Mouse (Mus musculus): Measurements from ENCODE around the gene Cdk19. TPM values are rescaled to one million over a fixed set of nuclear protein-coding genes. Genes with fewer than 3 reads are reported as not detected.

Gene Cdk19
- polyA plus RNA-seq, 1 experiment, result 13.3 TPM

GRCm38 (mm10) chr10:40398842-40399241, 59.5 kb downstream of the Cdk19 start:
- Histone ChIP-seq H3K4me1 (ENCODE audit: control insufficient read depth, insufficient read depth, low read length) (no peaks in the 10 kb centered on the region), H3K27me3 (ENCODE audit: control insufficient read depth, insufficient read depth, low read length) (no peaks in the 10 kb centered on the region), H3K36me3 (ENCODE audit: control insufficient read depth, insufficient read depth, low read length) (no peaks in the 10 kb centered on the region; the same call in 1 of the 2 replicates), H3K4me3 (ENCODE audit: control insufficient read depth, low read depth, low read length) (no peak overlapping the region), H3K27ac (ENCODE audit: control insufficient read depth, insufficient read depth, low read depth, low read length) (no peak overlapping the region)
- TF ChIP-seq POLR2A (IDR thresholded peaks at IDR 0.05; ENCODE audit: control insufficient read depth, low read depth, low read length), result no peak
- TF ChIP-seq CTCF (IDR thresholded peaks at IDR 0.05; ENCODE audit: control insufficient read depth, insufficient read depth, insufficient replicate concordance, low read depth, low read length), result no peak

GRCm38 (mm10) chr10:40399328-40399727, 60.0 kb downstream of the Cdk19 start:
- TF ChIP-seq POLR2A (IDR thresholded peaks at IDR 0.05; ENCODE audit: control insufficient read depth, low read depth, low read length), result no peak
- TF ChIP-seq CTCF (IDR thresholded peaks at IDR 0.05; ENCODE audit: control insufficient read depth, insufficient read depth, insufficient replicate concordance, low read depth, low read length), result no peak
- H3K4me3 ChIP-seq (ENCODE audit: control insufficient read depth, low read depth, low read length), result no peak overlapping the region

GRCm38 (mm10) chr10:40400293-40400692, 60.9 kb downstream of the Cdk19 start:
- Histone ChIP-seq H3K4me3 (ENCODE audit: control insufficient read depth, low read depth, low read length) (no peak overlapping the region), H3K27me3 (ENCODE audit: control insufficient read depth, insufficient read depth, low read length) (no peaks in the 10 kb centered on the region), H3K4me1 (ENCODE audit: control insufficient read depth, insufficient read depth, low read length) (no peaks in the 10 kb centered on the region), H3K36me3 (ENCODE audit: control insufficient read depth, insufficient read depth, low read length) (no peaks in the 10 kb centered on the region; the same call in 1 of the 2 replicates), H3K27ac (ENCODE audit: control insufficient read depth, insufficient read depth, low read depth, low read length) (no peak overlapping the region)
- TF ChIP-seq POLR2A (IDR thresholded peaks at IDR 0.05; ENCODE audit: control insufficient read depth, low read depth, low read length) (no peak), CTCF (IDR thresholded peaks at IDR 0.05; ENCODE audit: control insufficient read depth, insufficient read depth, insufficient replicate concordance, low read depth, low read length) (no peak)

More at GRCm38 (mm10) chr10:40399328-40399727, 60.0 kb downstream of the Cdk19 start:
- no peaks in the 10 kb centered on the region for H3K4me1 ChIP-seq (ENCODE audit: control insufficient read depth, insufficient read depth, low read length)
- H3K27me3 ChIP-seq (ENCODE audit: control insufficient read depth, insufficient read depth, low read length), result no peaks in the 10 kb centered on the region
- H3K36me3 ChIP-seq (ENCODE audit: control insufficient read depth, insufficient read depth, low read length), result no peaks in the 10 kb centered on the region; the same call in 1 of the 2 replicates
- no peak overlapping the region for H3K27ac ChIP-seq (ENCODE audit: control insufficient read depth, insufficient read depth, low read depth, low read length)

- Histone ChIP-seq H3K36me3 (ENCODE audit: control insufficient read depth, insufficient read depth, low read length) (no peaks in the 10 kb centered on the region), H3K4me3 (ENCODE audit: control insufficient read depth, low read depth, low read length) (no peak overlapping the region), H3K27me3 (ENCODE audit: control insufficient read depth, insufficient read depth, low read length) (no peaks in the 10 kb centered on the region), H3K4me1 (ENCODE audit: control insufficient read depth, insufficient read depth, low read length) (no peaks in the 10 kb centered on the region), H3K27ac (ENCODE audit: control insufficient read depth, insufficient read depth, low read depth, low read length) (no peak overlapping the region)
- TF ChIP-seq CTCF (IDR thresholded peaks at IDR 0.05; ENCODE audit: control insufficient read depth, insufficient read depth, insufficient replicate concordance, low read depth, low read length), result no peak
- no peak for TF ChIP-seq POLR2A (IDR thresholded peaks at IDR 0.05; ENCODE audit: control insufficient read depth, low read depth, low read length)
Measured at GRCm38 (mm10) chr10:40406655-40407054, 67.3 kb downstream of the Cdk19 start.

GRCm38 (mm10) chr10:40409336-40409735, 70.0 kb downstream of the Cdk19 start:
- TF ChIP-seq POLR2A (IDR thresholded peaks at IDR 0.05; ENCODE audit: control insufficient read depth, low read depth, low read length), result no peak
- no peak for TF ChIP-seq CTCF (IDR thresholded peaks at IDR 0.05; ENCODE audit: control insufficient read depth, insufficient read depth, insufficient replicate concordance, low read depth, low read length)
- Histone ChIP-seq H3K27me3 (ENCODE audit: control insufficient read depth, insufficient read depth, low read length) (no peaks in the 10 kb centered on the region), H3K27ac (ENCODE audit: control insufficient read depth, insufficient read depth, low read depth, low read length) (no peak overlapping the region), H3K36me3 (ENCODE audit: control insufficient read depth, insufficient read depth, low read length) (no peaks in the 10 kb centered on the region), H3K4me1 (ENCODE audit: control insufficient read depth, insufficient read depth, low read length) (no peaks in the 10 kb centered on the region), H3K4me3 (ENCODE audit: control insufficient read depth, low read depth, low read length) (no peak overlapping the region)

- no peak overlapping the region for H3K27ac ChIP-seq (ENCODE audit: control insufficient read depth, insufficient read depth, low read depth, low read length)
- no peak overlapping the region for H3K4me3 ChIP-seq (ENCODE audit: control insufficient read depth, low read depth, low read length)
- H3K4me1 ChIP-seq (ENCODE audit: control insufficient read depth, insufficient read depth, low read length), result no peaks in the 10 kb centered on the region
- H3K36me3 ChIP-seq (ENCODE audit: control insufficient read depth, insufficient read depth, low read length), result no peaks in the 10 kb centered on the region
- no peaks in the 10 kb centered on the region for H3K27me3 ChIP-seq (ENCODE audit: control insufficient read depth, insufficient read depth, low read length)
- TF ChIP-seq CTCF (IDR thresholded peaks at IDR 0.05; ENCODE audit: control insufficient read depth, insufficient read depth, insufficient replicate concordance, low read depth, low read length), result no peak
- TF ChIP-seq POLR2A (IDR thresholded peaks at IDR 0.05; ENCODE audit: control insufficient read depth, low read depth, low read length), result no peak
Measured at GRCm38 (mm10) chr10:40411370-40411769, 72.0 kb downstream of the Cdk19 start.

GRCm38 (mm10) chr10:40416944-40417343, 77.6 kb downstream of the Cdk19 start:
- Histone ChIP-seq H3K4me3 (ENCODE audit: control insufficient read depth, low read depth, low read length) (no peak overlapping the region), H3K27ac (ENCODE audit: control insufficient read depth, insufficient read depth, low read depth, low read length) (no peak overlapping the region), H3K4me1 (ENCODE audit: control insufficient read depth, insufficient read depth, low read length) (no peaks in the 10 kb centered on the region), H3K27me3 (ENCODE audit: control insufficient read depth, insufficient read depth, low read length) (no peaks in the 10 kb centered on the region), H3K36me3 (ENCODE audit: control insufficient read depth, insufficient read depth, low read length) (no peaks in the 10 kb centered on the region)
- TF ChIP-seq POLR2A (IDR thresholded peaks at IDR 0.05; ENCODE audit: control insufficient read depth, low read depth, low read length), result no peak
- TF ChIP-seq CTCF (IDR thresholded peaks at IDR 0.05; ENCODE audit: control insufficient read depth, insufficient read depth, insufficient replicate concordance, low read depth, low read length), result no peak

GRCm38 (mm10) chr10:40419841-40420240, 80.5 kb downstream of the Cdk19 start:
- no peak for TF ChIP-seq CTCF (IDR thresholded peaks at IDR 0.05; ENCODE audit: control insufficient read depth, insufficient read depth, insufficient replicate concordance, low read depth, low read length)
- no peak for TF ChIP-seq POLR2A (IDR thresholded peaks at IDR 0.05; ENCODE audit: control insufficient read depth, low read depth, low read length)
- Histone ChIP-seq H3K27ac (ENCODE audit: control insufficient read depth, insufficient read depth, low read depth, low read length) (no peak overlapping the region), H3K4me3 (ENCODE audit: control insufficient read depth, low read depth, low read length) (no peak overlapping the region), H3K27me3 (ENCODE audit: control insufficient read depth, insufficient read depth, low read length) (no peaks in the 10 kb centered on the region), H3K36me3 (ENCODE audit: control insufficient read depth, insufficient read depth, low read length) (no peaks in the 10 kb centered on the region), H3K4me1 (ENCODE audit: control insufficient read depth, insufficient read depth, low read length) (no peaks in the 10 kb centered on the region)

All from testis, adult 2 months (tissue).